Mouse (Mus musculus) frontal cortex, postnatal 36 days (tissue): Measurements from ENCODE around the gene Grik3.
A peak's percentile ranks its signal among the peaks of the same experiment; 100 is the strongest.
"Not testable (repeated sequence)": the region's sequence is repeated elsewhere in the genome, so short reads cannot be mapped to it uniquely, and the experiment has no call there.

Source experiments
- DNase-seq, 2 experiments: peaks; one replicate each; pipeline ENCODE4 v3.0.0; 2022; ENCODE audit warnings: low spot score in 2 of 2

The Grik3 gene

DNA sequence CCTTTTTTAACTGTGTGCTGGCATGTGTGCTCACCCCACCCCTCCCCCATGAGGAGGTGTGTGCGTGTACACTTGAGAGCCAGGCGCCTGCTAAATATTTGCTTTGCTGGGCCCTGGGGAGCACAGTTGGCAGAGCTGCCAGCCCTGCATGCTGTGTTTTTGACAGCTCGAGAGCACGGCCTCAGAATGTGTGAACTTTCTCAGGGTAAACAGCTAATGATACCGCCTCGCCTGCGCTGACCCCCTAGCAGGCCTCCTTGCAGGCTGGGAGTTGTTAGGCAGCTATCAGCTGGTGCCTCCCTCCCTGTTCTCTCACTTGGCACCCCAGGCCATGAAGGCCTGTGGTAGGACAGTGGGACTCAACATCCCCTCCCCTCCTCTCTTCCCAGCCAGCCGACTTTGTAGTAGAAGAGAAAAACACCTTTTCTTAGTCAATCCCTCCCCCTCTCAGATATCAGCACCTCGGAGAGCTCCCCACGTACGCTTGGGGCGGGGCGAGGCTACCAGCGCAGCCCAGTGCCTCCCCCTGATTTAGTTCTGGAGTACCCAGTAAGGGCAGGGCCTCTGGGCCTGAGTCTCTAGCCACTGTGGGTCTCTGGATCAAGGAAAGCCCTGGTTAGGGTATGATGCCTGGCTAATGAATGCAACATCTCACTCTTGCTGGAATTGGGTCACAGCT lies 99.9 kb downstream of the Grik3 start:
- DNase-seq: no peak

- DNase-seq: no peak
Measured at GRCm38 (mm10) chr4:125592663-125593062, 102.2 kb downstream of the Grik3 start.

GRCm38 (mm10) chr4:125595011-125595410 lies 104.5 kb downstream of the Grik3 start:
- DNase-seq: peak; percentile 11 to 23

GRCm38 (mm10) chr4:125598677-125599076 lies 108.2 kb downstream of the Grik3 start:
- DNase-seq: no peak

DNA sequence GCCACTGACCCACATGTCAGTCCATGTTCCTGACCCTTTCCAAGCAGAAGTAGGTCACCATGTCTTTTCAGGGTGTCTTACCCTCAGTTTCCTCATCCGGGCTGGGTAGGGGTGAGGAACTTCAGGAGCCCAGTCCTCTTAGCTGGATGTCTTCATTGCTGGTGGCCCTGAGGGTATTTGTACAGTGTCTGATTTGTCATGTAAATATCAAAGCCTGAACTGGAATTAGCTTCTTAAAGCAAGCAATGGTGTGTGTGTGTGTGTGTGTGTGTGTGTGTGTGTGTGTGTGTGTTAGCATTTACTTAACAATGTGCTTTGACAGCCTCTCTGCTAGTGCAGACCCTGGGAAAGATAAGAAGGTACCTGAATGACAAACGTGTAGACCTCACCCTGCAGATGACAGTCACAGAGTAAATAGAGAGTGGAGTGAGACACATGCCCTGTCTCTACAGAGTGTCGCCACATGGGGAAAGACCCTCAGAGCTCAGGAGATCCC lies 109.1 kb downstream of the Grik3 start:
- DNase-seq: no peak

DNA sequence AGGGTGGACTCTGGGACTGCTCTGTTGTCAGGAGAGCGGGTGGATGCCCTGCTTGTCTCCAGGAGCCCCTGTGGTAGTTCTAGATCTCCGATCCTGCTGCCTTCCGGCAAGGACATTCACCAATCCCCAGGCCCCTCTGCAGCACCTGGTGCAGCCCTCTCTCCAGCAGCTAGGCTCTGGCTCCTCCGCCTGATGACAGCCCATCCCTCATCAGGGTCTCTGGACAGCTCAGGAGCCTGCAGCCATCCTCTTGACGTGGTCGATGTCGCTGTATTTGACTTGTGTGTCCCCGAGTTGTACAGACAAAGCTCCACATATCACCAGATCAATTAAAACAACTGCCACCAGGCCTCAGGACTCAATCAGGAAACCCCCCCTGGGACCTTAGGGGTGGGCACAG lies 110.1 kb downstream of the Grik3 start:
- DNase-seq: no peak

DNA sequence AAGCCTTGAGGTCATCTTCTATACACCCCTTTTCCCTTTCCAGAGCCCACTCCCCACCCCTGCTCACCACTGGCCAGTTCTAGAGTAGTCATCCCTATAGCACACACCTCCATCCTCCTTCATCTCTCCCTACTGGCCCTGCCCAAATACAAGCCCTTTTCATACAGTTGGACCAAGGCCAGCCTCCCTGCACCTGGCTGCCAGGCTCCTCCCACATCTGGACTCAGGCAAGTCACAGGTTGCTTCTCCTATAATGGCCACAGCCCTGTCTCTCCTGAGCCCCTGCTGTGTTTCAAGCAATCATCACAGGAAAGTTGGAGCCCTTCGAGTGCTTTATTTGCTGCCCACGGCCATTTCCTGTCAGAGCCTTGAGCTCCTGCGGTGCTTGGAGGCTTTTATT lies 110.8 kb downstream of the Grik3 start:
- DNase-seq: no peak

DNA sequence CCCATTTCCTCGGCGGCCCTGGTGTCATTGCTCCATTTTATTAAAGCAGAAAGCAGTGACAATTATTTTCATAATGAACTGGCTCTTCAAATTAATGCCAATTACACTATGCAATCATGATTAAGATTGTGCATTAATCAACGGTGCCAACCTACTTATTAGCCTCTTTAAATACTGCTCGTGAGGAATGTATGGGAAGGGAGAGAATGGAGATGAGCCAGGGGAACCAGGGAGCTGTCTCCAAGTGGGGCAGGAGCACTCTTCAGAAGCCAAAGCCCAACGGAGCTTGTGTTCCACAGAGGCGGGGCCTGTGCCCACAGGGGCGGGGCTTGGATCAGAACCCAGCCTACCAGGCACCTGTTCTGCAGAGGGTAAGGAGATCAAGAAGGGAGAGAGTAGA lies 114.0 kb downstream of the Grik3 start:
- no peak for DNase-seq

GRCm38 (mm10) chr4:125606147-125606546 lies 115.6 kb downstream of the Grik3 start:
- DNase-seq: no peak

- no peak for DNase-seq
Measured at GRCm38 (mm10) chr4:125607397-125608042, 117.0 kb downstream of the Grik3 start.

DNA sequence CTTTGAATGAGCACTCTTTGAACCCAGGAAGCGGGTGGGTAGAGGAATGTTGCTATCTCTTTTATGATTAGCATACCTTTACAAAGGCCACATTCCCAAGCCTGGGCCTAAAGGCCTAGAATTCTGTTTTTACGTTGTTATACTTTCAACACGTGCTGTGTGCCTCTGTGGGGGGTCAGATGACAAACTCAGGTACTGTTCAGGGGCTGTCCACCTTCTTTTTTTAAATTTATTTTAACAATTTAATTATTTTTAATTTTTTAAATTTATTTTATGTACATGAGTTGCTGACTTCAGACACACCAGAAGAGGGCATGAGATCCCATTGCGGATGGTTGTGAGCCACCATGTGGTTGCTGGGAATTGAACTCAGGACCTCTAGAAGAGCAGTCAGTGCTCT lies 118.4 kb downstream of the Grik3 start:
- DNase-seq: not testable (repeated sequence)

DNA sequence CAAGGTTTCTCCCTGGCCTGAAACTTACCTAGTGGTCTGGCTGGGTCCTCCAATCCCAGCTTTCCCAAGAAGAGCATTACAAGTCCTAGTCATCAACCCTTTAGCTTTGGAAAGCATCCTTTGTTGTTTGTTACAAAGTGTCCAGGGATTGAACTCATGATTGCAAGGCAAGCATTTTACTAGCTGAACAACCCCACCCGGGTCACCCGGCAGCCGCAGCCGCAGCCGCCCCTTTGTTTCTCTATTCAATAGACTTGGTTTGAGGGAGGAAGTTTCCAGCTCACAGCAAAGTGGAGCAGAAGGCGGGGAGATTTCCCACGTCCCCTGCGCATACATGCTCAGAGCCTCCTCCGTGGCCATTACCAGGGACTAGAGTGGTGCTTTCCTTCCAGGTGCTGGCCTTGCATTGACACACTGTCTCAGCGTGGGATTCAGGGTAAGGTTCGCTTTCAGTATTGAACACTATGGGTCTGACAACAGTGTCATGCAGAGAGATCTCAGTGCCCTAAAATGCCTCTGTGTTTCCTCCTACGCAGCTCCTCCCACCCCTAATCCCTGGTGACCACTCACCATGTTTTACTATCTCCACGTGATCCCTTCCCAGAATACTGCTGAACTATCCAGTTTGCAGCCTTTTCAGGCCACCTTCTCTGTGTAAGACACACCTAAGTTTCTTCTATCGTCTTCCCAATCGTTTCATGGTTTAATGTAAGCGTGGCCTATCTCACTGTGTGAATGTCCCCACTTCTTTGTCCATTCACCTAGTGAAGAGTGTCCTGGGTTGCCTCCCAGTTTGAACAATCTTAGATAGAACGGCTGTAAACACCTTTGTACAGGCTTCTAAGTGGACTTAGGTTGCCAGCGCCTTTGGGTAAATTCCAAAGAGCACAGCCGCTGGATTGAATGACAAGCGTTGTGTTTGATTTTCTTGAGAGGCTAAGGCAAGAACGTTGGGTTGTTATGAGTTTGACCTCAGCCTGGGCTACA lies 119.1 kb downstream of the Grik3 start:
- no peak for DNase-seq

GRCm38 (mm10) chr4:125617851-125618250 lies 127.4 kb downstream of the Grik3 start:
- DNase-seq: no peak

DNA sequence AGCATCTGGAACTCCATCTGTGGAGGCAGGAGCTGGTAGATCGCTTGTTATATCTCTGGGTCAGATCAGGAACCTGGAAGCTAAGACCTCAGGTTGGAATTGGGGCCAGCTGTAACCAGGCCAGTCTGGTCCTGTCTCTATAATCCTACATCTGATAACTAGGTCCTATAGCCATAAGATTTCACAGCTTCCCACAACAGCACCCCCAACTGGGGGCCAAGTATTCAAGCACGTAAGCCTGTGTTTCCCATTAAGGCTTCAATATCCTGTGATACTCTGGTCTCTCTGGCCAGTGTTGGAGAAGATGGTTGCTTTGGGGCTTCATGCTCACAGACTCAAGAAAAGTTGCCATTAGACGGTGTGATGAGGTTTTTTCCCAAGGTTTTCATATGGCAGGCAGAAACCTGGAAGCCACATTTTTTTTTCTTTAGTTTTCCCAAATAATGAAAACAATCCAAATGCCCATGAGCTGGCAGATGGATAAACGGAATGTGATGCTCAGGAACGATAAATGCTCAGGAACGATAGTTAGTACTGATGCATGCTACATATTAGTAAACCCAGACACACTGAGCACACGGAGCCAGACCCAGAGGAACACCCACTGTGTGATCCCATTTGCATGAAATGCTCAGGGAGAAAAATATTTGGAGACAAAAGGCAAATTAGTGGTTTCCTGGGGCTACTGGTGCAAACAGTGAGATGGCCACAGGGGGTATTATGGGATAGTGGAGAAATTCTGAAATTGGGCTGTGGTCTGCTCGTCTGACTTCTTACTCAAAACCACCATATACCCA lies 128.2 kb downstream of the Grik3 start:
- no peak for DNase-seq

DNA sequence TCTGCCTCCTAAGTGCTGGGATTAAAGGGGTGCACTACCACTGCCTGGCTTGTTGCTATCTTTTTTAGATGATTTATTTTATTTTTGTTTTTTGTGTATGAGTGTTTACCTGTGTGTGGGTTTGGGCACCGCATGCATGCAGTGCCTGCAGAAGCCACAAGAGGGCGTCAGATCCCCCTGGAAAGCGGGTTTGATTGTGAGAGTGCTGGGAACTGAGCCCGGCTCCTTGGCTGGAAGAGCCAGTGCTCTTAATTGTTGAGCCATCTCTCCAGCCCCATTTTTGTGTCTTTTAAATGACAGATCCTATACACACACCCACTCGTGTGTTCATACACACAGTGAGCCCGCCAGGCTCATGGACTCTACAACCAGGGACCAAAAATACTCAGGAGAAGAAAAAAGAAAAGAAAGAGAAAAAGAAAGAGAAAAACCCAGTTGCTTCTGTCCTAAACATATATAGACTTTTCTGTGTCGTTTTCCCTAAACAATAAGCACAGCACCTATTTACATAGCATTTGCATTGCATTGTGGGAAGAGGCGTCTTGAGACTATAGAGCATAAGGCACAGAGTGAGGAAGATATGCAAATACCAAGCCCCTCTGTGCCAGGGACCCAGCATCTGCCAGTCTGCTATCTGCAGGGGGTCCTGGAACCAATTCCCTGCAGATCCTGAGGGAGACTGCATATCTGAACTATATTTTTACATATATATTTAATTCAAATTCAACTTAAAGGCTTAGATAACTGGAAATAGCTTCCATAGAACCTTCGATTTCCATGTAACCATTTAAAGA lies 134.6 kb downstream of the Grik3 start:
- DNase-seq: no peak

DNA sequence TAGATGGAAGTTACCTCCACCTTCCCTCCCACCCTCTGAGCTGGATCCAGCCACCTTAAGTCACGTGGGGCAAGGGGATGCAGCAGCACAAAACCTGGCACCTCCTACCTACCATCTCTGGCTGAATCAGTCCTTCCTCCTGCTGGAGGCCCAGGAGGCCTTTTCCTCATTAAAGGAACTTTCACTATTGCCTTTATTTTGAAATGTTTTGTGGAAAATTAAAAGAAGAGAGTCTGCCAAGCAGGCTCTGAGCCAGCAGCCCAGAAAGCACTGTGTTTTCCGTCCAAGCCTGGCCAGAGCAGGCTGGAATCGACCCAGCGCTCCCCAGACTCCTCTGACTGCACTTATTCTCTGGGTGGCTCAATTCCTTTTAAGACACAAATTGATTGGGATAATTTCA lies 139.0 kb downstream of the Grik3 start:
- DNase-seq: peak; percentile 24 to 55

GRCm38 (mm10) chr4:125635037-125635436 lies 144.5 kb downstream of the Grik3 start:
- DNase-seq: no peak

- DNase-seq: no peak
Measured at GRCm38 (mm10) chr4:125636616-125637304, 146.3 kb downstream of the Grik3 start.

GRCm38 (mm10) chr4:125637364-125637763 lies 146.9 kb downstream of the Grik3 start:
- DNase-seq: no peak

- DNase-seq: no peak
Measured at GRCm38 (mm10) chr4:125640520-125640919, 150.0 kb downstream of the Grik3 start.
